Mouse (Mus musculus): ENCODE measurements around the gene Tbc1d10b.

GRCm38 (mm10) chr7:127209851-127210250 is 1.6 kb upstream of the Tbc1d10b start:
- TF ChIP-seq GATA1 (IDR thresholded peaks at IDR 0.05; ENCODE audit: borderline replicate concordance, low read length) (no peak), FLI1 (IDR thresholded peaks at IDR 0.05; ENCODE audit: low read length) (no peak)

Data from megakaryocyte, embryonic 14.5 days (primary cell).